Mouse (Mus musculus) forebrain, embryonic 15.5 days (tissue): Measurements from ENCODE around the gene Alkal2. TPM values are rescaled to one million over a fixed set of nuclear protein-coding genes. Genes with fewer than 3 reads are reported as not detected.

Source experiments
- ATAC-seq: fragments of 200-750 bp; cut with Nextera tagmentation; replicated peaks from 2 replicates; pipeline ENCODE4 v1.8.0; 2017; ENCODE audit warnings: mild to moderate bottlenecking, moderate TSS enrichment, moderate library complexity
- H3K27ac ChIP-seq: fragments of 300-500 bp; sonication (generic); replicated peaks from 2 replicates; pipeline ENCODE4 v1.5.1; 2015; ENCODE audit warnings: mild to moderate bottlenecking, inconsistent platforms
- H3K27me3 ChIP-seq: fragments of 300-500 bp; sonication (generic); 2 replicates; pipeline ENCODE4 v1.6.1; 2015; ENCODE audit warnings: inconsistent platforms
- H3K36me3 ChIP-seq: fragments of 300-500 bp; sonication (generic); 2 replicates; pipeline ENCODE4 v1.6.1; 2015; ENCODE audit warnings: mild to moderate bottlenecking, inconsistent platforms
- H3K4me1 ChIP-seq: fragments of 300-500 bp; sonication (generic); 2 replicates; pipeline ENCODE4 v1.6.1; 2015; ENCODE audit warnings: inconsistent platforms
- H3K4me2 ChIP-seq: fragments of 300-500 bp; sonication (generic); replicated peaks from 2 replicates; pipeline ENCODE4 v1.6.1; 2015; ENCODE audit warnings: mild to moderate bottlenecking, inconsistent platforms
- H3K4me3 ChIP-seq: fragments of 300-500 bp; sonication (generic); 2 replicates; pipeline ENCODE4 v1.5.1; 2015; ENCODE audit warnings: mild to moderate bottlenecking, inconsistent platforms
- H3K9ac ChIP-seq: fragments of 300-500 bp; sonication (generic); replicated peaks from 2 replicates; pipeline ENCODE4 v1.6.1; 2015; ENCODE audit warnings: mild to moderate bottlenecking, inconsistent platforms
- H3K9me3 ChIP-seq: fragments of 300-500 bp; sonication (generic); 2 replicates; pipeline ENCODE4 v1.6.1; 2016; ENCODE audit warnings: inconsistent platforms
- WGBS: fragments of 180-500 bp; shearing (Covaris S2); methylation state at CpG from one replicate; pipeline ENCODE4 v1.1.7; 2015; ENCODE audit warnings: mixed read lengths; 5-methylcytosine and 5-hydroxymethylcytosine counted together
- polyA plus RNA-seq: library from polyadenylated mRNA; unstranded; fragments of >200 nt; fragmentation: Nextera tagmentation; extraction: Ambion mirVana; gene quantifications from 2 replicates; pipeline ENCODE4 v1.2.1, GENCODE M21; 2015

Alkal2 gene
- polyA plus RNA-seq, 1 experiment from 2014 or later, result 0.50 TPM

DNA sequence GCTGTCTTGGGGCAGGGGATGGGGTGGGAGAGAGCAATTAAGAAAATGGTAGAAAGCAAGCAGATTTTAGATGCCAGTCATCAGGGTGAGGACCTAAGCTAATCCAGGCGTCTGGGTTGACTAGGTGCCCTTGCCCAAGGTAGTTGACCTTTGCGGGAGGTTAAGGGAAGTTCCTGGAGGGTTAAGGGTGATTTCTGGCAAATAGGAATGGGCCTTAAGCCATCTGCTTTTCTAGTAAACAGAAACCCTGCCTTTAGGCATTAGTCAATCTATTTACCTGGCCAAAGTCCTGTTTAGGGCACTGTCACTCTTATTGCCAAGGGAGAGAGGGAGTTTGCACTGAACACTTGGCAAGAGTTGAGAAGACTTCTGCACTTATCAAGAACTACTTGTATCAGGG, 52.8 kb downstream of the Alkal2 start:
- Histone ChIP-seq H3K4me3 (no peak overlapping the region), H3K9ac (no peak overlapping the region), H3K27me3 (no peaks in the 10 kb centered on the region), H3K4me2 (no peak overlapping the region), H3K9me3 (no peaks in the 10 kb centered on the region), H3K36me3 (peaks cover 14% of the 10 kb centered on the region), H3K27ac (no peak overlapping the region), H3K4me1 (no peaks in the 10 kb centered on the region)
- 63% methylated on average over 2 of the region's 2 CpGs for WGBS
- no peak for ATAC-seq

Other genes starting within 250 kb of the Alkal2 start
- gene Acp1, start 27.3 kb downstream of the Alkal2 start, polyA plus RNA-seq, result 129 TPM in 2 replicates
- 40.5 and 42.1 TPM in 2 replicates for gene Sh3yl1, start 27.3 kb downstream of the Alkal2 start, polyA plus RNA-seq
- 0.05 TPM in 1 of 2 replicates, not detected in the other for gene Fam110c, start 189.5 kb downstream of the Alkal2 start, polyA plus RNA-seq